Mouse (Mus musculus) heart, embryonic 11.5 days (tissue): ENCODE results near the gene Rab11a. TPM values are rescaled to one million over a fixed set of nuclear protein-coding genes. Genes with fewer than 3 reads are reported as not detected.

ENCODE experiments used
- ATAC-seq: fragments of 200-750 bp; cut with Nextera tagmentation; replicated peaks from 2 replicates; pipeline ENCODE4 v1.8.0; 2017; ENCODE audit warnings: moderate library complexity; ENCODE audit not compliant: insufficient number of reproducible peaks, low FRiP score, low TSS enrichment
- H3K27ac ChIP-seq: fragments of 300-500 bp; sonication (generic); 2 replicates; pipeline ENCODE4 v1.5.1; 2014; ENCODE audit warnings: mild to moderate bottlenecking, low read depth, low read length
- H3K27me3 ChIP-seq: fragments of 300-500 bp; sonication (generic); 2 replicates; pipeline ENCODE4 v1.6.1; 2014; ENCODE audit warnings: mild to moderate bottlenecking, low read length, mixed read lengths; ENCODE audit not compliant: control insufficient read depth, insufficient read depth
- H3K36me3 ChIP-seq: fragments of 300-500 bp; sonication (generic); 2 replicates; pipeline ENCODE4 v1.6.1; 2014; ENCODE audit warnings: mild to moderate bottlenecking, low read length, moderate library complexity, mixed read lengths; ENCODE audit not compliant: control insufficient read depth, insufficient read depth
- H3K4me1 ChIP-seq: fragments of 300-500 bp; sonication (generic); 2 replicates; pipeline ENCODE4 v1.6.1; 2014; ENCODE audit warnings: low read length; ENCODE audit not compliant: control insufficient read depth, insufficient read depth
- H3K4me2 ChIP-seq: fragments of 300-500 bp; sonication (generic); 2 replicates; pipeline ENCODE4 v1.6.1; 2014; ENCODE audit warnings: mild to moderate bottlenecking, moderate library complexity
- H3K4me3 ChIP-seq: fragments of 300-500 bp; sonication (generic); 2 replicates; pipeline ENCODE4 v1.5.1; 2014; ENCODE audit warnings: low read depth, low read length
- H3K9ac ChIP-seq: fragments of 300-500 bp; sonication (generic); 2 replicates; pipeline ENCODE4 v1.6.1; 2014; ENCODE audit warnings: mild to moderate bottlenecking, low read depth, low read length, moderate library complexity
- H3K9me3 ChIP-seq: fragments of 300-500 bp; sonication (generic); replicated peaks from 2 replicates; pipeline ENCODE4 v1.6.1; 2016; ENCODE audit warnings: low read length; ENCODE audit not compliant: control insufficient read depth
- WGBS: fragments of 180-500 bp; shearing (Covaris S2); extraction: QIAGEN DNeasy Blood & Tissue Kit; methylation state at CpG from one replicate; pipeline ENCODE4 v1.1.7; 2014; ENCODE audit not compliant: insufficient replicate concordance; 5-methylcytosine and 5-hydroxymethylcytosine counted together
- polyA plus RNA-seq: library from polyadenylated mRNA; unstranded; fragments of >200 nt; fragmentation: Nextera tagmentation; extraction: Ambion mirVana; gene quantifications from 2 replicates; pipeline ENCODE4 v1.2.1, GENCODE M21; 2014

Rab11a gene
- polyA plus RNA-seq, 1 experiment from 2014 or later, result 360 TPM

DNA sequence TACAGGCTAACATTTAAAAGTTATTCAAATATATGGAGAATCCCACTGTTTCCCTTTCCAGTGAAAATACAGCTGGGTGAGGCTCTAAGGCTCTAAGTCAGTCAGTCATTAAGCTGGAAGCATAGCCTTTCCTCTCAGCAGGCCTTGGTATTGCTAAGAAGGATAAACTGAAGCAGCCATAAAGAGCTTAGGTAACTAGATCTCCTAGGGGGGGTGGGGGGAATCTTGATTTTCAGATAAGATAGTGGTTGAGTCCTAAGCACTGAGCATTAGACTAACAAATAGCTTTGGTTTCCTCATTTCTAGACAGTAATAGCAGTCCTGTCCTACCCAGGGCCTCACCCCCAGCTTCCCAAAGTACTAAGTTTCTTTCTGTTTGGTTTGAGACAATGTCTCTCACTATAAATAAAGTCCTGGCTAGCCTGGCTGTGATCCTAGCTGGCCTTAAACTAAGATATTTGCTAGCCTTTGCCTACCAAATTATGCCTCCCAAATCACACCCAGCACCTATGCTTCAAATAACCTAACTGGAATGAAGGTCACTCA is 34.1 kb downstream of the Rab11a start:
- ATAC-seq, result no peak
- Histone ChIP-seq H3K27ac (no peak overlapping the region), H3K4me1 (no peaks in the 10 kb centered on the region), H3K36me3 (0 out of 2 replicates have a peak, but pooled peaks cover 2% of the 10 kb centered on the region), H3K27me3 (no peaks in the 10 kb centered on the region), H3K4me3 (no peak overlapping the region), H3K9ac (no peak overlapping the region), H3K9me3 (no peaks in the 10 kb centered on the region), H3K4me2 (no peak overlapping the region)

DNA sequence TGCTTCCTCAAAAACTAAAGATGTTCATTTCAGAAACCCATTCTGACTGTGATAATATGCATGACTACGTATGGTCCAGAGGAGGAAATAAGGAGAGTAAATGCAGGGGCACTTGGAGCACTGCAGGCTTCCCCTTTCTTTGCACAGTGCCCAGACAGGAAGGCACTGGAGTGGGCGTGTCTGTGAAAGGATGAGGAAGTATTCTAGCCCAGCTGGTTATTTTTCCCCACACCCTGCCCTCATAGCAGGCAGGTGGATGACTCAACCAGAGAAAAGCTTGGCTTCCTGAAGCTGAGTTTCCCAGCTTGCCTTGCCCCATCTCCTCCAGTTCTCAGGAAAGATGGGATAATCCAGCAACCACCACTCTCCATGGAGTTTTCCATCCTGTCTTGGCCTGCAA is 34.6 kb downstream of the Rab11a start:
- no peak for ATAC-seq
- no peak overlapping the region for H3K4me3 ChIP-seq
- H3K4me2 ChIP-seq, result no peak overlapping the region
- no peaks in the 10 kb centered on the region for H3K27me3 ChIP-seq
- no peak overlapping the region for H3K9ac ChIP-seq
- no peaks in the 10 kb centered on the region for H3K9me3 ChIP-seq
- H3K4me1 ChIP-seq, result no peaks in the 10 kb centered on the region
- H3K27ac ChIP-seq, result no peak overlapping the region
- 70% methylated on average over 2 of the region's 2 CpGs for WGBS
- H3K36me3 ChIP-seq, result 0 out of 2 replicates have a peak, but pooled peaks cover 2% of the 10 kb centered on the region

DNA sequence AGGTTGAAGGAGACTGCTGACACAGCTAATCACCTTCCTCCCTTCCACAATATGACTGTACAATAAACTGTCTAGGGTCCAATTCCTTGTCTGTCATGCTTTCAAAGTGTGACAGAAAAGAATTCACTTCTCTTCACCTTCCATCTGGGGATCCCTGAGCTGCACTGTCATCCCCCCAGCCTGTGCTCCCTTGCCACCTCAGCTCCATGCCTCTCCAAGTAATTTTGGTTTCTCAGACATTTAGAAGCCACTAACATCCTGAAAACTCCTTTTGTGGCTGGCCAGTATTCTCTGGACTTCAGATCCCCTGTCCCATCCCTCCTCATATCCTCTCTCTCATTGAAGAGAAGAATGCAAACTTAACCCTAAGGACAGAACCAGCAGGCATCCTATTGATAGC is 35.2 kb downstream of the Rab11a start:
- Histone ChIP-seq H3K36me3 (0 out of 2 replicates have a peak, but pooled peaks cover 2% of the 10 kb centered on the region), H3K4me3 (no peak overlapping the region), H3K4me1 (no peaks in the 10 kb centered on the region), H3K9ac (no peak overlapping the region), H3K9me3 (no peaks in the 10 kb centered on the region), H3K4me2 (no peak overlapping the region), H3K27ac (no peak overlapping the region), H3K27me3 (no peaks in the 10 kb centered on the region)
- no peak for ATAC-seq

DNA sequence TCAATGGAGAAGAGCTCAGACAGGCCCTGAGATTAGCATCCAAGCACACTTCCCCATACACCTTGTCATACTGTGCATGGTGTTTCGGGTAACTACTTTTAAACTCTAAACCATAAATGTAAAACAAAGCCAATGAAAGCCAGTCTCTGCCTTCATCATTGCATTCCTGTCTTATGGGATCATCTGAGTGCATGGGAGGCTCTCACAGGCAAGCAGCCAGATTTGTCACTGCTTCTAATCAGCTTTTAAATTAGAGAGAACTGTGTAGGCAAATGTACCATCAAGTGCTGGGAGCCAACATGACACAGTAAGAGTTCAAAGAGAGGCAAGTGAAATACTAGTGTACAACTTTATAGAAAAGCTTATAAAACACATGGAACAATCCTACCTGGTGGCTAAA is 35.9 kb downstream of the Rab11a start:
- no peaks in the 10 kb centered on the region for H3K4me1 ChIP-seq
- H3K27me3 ChIP-seq, result no peaks in the 10 kb centered on the region
- 0 out of 2 replicates have a peak, but pooled peaks cover 2% of the 10 kb centered on the region for H3K36me3 ChIP-seq
- no peak overlapping the region for H3K27ac ChIP-seq
- H3K4me2 ChIP-seq, result no peak overlapping the region
- 66% methylated on average over 1 of the region's 1 CpGs for WGBS
- ATAC-seq, result no peak
- H3K9me3 ChIP-seq, result no peaks in the 10 kb centered on the region
- no peak overlapping the region for H3K9ac ChIP-seq
- H3K4me3 ChIP-seq, result no peak overlapping the region

DNA sequence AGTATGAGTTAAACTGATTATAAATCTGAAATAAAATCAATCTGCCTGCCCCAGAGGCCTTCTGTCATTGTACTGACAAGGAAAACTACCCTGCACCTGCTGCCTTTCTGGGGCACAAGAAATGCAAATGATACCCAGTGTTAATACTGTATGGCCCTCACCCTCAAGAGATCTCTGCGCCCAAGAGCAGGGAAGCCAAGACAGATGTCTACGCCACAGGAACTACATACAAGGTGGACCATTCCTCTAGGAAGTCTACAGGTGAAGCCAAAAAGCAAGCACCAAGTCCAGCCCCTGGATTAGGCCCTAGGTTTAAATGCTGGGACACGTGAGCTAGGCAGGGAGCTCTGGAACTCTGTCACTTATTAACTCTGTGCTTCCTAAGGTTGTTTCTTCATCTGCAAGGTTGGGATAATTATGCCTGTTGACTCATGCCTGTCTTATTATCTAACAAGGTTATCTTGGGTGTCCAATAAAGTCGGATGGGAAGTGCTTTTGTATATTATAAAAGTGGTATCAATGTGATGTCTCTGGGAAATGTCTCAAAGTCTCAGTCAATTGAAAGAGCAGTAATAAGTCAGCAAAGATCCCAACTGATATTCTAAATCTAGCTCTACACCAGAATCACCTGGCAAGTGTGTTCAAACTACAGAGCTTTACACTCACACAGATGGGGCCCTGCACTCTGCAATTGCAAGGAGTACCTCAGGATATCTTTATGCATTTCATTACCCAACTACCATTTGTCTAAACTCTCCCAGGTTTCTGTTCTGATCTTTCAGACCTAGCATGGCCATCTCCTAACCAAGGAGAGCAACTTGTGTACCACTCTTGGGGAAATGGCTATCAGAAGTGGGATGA is 36.9 kb downstream of the Rab11a start:
- H3K4me1 ChIP-seq, result no peaks in the 10 kb centered on the region
- H3K27ac ChIP-seq, result no peak overlapping the region
- no peak overlapping the region for H3K9ac ChIP-seq
- ATAC-seq, result no peak
- 0 out of 2 replicates have a peak, but pooled peaks cover under 1% of the 10 kb centered on the region for H3K36me3 ChIP-seq
- no peak overlapping the region for H3K4me2 ChIP-seq
- H3K4me3 ChIP-seq, result no peak overlapping the region
- no peaks in the 10 kb centered on the region for H3K9me3 ChIP-seq
- WGBS, result 79% methylated on average over 4 of the region's 4 CpGs
- no peaks in the 10 kb centered on the region for H3K27me3 ChIP-seq

GRCm38 (mm10) chr9:64698586-64698985 is 39.0 kb downstream of the Rab11a start:
- Histone ChIP-seq H3K36me3 (peaks cover 6% of the 10 kb centered on the region; the same call in 1 of the 2 replicates), H3K4me3 (no peak overlapping the region), H3K9me3 (no peaks in the 10 kb centered on the region), H3K27ac (no peak overlapping the region), H3K4me2 (no peak overlapping the region), H3K9ac (no peak overlapping the region), H3K4me1 (no peaks in the 10 kb centered on the region), H3K27me3 (no peaks in the 10 kb centered on the region)
- 100% methylated on average over 1 of the region's 1 CpGs for WGBS
- ATAC-seq, result no peak

DNA sequence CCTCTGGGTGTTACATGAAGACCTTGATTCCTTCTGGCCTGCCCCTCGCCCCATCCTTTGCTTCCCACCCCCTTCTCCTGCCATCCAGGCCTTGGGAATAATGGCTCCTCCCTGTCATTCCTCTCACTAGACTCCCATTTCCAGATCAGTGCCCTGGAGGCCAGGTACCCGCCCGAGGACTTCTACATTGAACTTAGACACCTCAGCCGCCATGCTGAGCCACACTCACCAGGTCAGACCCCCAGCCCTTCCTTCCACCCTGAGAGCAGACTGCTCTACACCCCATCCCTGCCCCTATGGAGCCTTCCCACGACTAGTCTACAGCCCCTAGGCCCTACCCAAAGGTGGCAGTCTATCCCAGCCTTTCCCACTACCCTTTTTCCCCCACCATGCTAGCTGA is 39.9 kb downstream of the Rab11a start:
- H3K4me1 ChIP-seq, result no peaks in the 10 kb centered on the region
- H3K4me3 ChIP-seq, result no peak overlapping the region
- no peaks in the 10 kb centered on the region for H3K9me3 ChIP-seq
- no peak overlapping the region for H3K9ac ChIP-seq
- H3K27ac ChIP-seq, result no peak overlapping the region
- no peak overlapping the region for H3K4me2 ChIP-seq
- H3K27me3 ChIP-seq, result no peaks in the 10 kb centered on the region
- ATAC-seq, result no peak
- WGBS, result 70% methylated on average over 5 of the region's 5 CpGs
- H3K36me3 ChIP-seq, result peaks cover 6% of the 10 kb centered on the region; the same call in 1 of the 2 replicates

DNA sequence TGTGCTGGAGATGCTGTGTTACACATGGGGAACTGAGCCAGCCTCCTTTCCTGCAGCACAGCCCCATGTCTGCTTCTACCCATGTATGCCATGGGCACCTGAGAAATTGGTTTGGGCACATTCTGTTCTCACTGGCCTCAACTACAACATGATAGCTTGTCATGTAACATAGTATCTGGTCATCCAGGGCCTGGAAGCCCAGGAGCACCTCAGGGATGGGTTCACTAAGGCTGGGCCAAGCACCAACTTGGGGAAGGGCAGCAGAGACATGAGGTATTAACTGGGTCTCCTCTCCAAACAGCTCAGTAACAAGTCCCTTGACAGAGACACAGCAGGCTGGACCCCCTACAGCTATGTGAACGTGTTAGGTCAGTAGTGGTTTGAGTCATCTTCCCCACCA is 40.6 kb downstream of the Rab11a start:
- H3K4me2 ChIP-seq, result no peak overlapping the region
- no peak overlapping the region for H3K9ac ChIP-seq
- H3K9me3 ChIP-seq, result no peaks in the 10 kb centered on the region
- H3K27me3 ChIP-seq, result no peaks in the 10 kb centered on the region
- H3K4me3 ChIP-seq, result no peak overlapping the region
- no peak for ATAC-seq
- WGBS, result 62% methylated on average over 1 of the region's 1 CpGs
- no peaks in the 10 kb centered on the region for H3K4me1 ChIP-seq
- no peak overlapping the region for H3K27ac ChIP-seq
- peaks cover 6% of the 10 kb centered on the region; the same call in 1 of the 2 replicates for H3K36me3 ChIP-seq

GRCm38 (mm10) chr9:64696404-64696803 is 41.2 kb downstream of the Rab11a start:
- no peak overlapping the region for H3K9ac ChIP-seq
- H3K27me3 ChIP-seq, result no peaks in the 10 kb centered on the region
- no peak overlapping the region for H3K4me3 ChIP-seq
- peaks cover 6% of the 10 kb centered on the region; the same call in 1 of the 2 replicates for H3K36me3 ChIP-seq
- ATAC-seq, result no peak
- H3K9me3 ChIP-seq, result no peaks in the 10 kb centered on the region
- H3K4me1 ChIP-seq, result no peaks in the 10 kb centered on the region
- no peak overlapping the region for H3K27ac ChIP-seq
- H3K4me2 ChIP-seq, result no peak overlapping the region
- WGBS, result 74% methylated on average over 4 of the region's 4 CpGs
